Mouse (Mus musculus) layer of hippocampus, adult 9-10 months (tissue): ENCODE measurements at regions not wholly inside any gene's neighbourhood (a gene's known extent, or its start where the extent isn't known, plus 50 kb on each side); places are given as distances from the start of the nearest gene placed in this dataset.
A peak's percentile ranks its signal among the peaks of the same experiment; 100 is the strongest.

Source experiments
- DNase-seq: peaks from one replicate; pipeline ENCODE4 v3.0.0; 2022; ENCODE audit warnings: low spot score

DNA sequence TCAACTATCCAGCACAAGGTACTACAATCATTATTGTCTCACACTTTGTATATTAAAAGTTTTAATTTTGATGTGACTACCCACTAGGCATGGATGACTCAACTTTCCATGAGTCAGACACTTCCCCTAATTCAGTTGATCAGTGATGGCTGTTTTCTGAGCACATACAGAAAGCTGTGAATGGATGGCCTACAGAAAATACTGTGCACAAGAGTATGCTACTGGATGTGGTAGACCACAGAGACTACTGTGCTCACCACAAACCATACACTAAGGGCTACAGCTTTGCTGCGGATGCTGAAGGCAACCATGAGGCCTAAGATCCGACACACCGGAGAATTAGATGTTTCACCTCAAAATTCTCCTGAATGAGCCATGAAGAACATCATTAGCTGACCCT, 174.4 kb upstream of the March1 start:
- no peak for DNase-seq

DNA sequence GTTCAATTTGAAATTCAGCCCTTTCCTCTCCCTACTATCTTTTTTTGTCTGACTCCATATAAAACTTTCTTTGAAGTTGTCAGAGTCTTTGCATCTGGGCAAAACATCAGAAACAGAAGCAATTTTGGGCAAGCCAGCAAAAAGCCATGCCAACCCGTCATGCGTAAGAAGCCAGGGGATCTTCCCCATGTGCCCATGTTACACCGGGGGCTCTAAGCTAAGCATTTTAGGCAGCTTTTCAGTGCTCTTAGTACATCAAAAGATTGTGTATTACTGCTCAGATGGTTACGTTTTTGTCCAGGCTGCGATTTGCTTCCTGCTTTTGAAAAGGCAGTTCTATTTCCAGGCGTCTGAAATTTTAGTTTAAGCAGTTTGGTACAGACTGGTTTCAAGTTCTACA, 196.8 kb upstream of the March1 start:
- DNase-seq, result no peak

DNA sequence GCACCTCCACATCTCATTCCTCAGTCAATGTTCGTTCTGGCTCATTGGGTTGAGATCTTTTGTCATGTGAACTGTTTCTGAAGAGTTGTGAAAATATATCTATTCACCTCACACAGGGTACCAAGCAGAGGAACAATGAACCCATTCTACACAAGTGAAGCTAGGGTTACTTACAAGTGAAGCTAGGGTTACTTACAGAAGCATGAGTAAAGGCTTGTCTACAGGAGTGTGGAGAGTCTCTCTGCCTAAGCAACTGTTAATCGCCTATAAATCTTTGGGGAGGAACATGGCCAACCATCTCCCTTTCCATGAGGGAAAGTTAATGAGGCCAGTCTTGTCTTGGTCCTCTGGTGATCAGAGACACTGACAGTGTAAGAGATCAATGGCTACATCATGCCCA, 199.8 kb upstream of the March1 start:
- no peak for DNase-seq

DNA sequence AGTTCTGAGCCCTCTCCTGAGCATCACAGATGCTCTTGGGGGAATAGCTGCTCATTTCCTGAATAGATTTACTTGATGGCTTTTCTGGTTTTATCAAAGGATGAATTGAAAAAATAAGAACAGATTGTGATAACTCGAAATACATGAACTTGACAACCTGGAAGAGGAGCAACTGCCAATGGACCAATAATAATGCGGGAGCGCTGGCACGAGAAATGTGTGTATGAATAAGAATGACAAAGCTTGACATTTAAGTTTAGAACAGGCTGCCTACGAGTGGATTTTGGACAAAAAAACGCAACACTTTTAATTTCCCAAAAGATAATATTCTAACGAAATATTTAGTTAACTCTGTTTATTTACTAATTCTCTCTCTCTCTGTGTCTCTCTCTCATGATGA, 203.5 kb upstream of the March1 start:
- peak; percentile 8 for DNase-seq

DNA sequence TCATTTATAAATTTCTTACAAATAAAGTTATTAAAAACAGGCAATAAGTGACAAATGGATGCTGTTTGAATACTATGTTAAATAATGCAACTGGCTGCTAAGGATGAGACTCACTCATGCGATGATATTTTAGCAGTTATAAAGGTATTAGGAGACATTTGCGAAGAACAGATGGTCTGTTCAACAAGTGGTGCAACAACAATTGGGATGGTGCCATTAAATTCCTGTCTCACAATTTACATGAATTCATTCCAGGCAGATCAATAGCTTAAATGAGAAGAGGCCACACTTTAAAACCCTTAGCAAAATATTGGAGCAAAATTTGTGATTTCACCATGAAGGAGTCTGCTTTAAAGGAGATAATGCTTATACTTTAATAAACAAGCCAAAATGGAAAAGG, 205.4 kb upstream of the March1 start:
- peak; percentile 44 for DNase-seq

DNA sequence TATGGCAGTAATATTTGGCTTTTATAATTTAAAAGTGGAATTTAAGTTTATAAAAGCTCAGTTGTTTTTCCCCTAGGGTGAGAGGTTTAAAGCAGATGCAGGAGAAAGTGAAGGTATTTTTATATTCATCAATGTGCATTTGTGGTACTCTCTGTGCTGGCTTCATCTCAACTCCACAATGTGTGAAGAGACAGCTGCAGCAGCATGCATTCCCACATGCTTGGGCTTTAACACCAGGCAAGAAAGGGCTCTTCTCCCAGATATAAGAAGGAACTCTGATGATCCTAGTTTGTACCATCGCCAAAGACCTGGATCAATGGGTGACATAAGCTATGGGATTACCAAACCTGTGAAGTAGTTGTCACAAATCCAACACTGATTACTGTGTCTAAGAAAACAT, 221.9 kb upstream of the March1 start:
- DNase-seq, result no peak

DNA sequence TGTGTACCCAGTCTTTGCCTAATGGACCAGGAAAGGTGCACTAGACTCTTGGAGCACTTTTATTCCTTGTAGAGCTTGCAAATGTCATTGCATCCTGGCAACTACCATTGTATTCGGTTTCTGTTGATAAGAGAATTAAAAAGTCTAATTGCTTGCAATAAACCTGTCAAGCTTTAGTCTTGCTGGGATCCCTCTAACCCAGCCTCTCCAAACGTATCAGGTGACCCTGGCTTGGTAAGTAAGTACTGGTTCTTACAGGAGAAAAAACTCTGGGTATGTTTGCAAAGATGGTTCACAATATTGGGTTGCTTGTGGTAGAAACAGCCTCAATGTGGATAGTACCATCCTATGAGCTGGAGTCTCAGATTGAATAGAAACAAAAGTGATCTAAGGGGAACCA, 226.6 kb upstream of the BC030870 start:
- DNase-seq, result no peak

DNA sequence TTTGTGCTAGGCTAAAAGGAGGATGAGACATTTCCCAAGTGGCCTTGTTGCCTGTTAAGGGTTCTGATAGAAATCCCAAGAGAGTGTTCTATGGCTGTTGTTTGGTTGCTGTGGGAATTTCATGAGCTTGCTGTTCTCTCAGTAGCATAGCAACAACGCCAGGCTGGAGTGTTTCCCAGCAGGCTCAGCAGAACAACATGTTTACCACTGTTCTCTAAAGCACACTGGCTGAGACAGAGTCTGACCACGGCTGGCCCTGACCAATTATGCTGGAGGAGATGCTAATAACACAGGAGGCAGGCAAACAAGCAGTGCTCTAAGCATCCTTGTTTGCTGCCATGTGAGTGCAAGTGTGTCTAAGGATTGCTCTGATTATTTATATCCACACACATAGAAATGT, 220.0 kb upstream of the BC030870 start:
- peak; percentile 12 for DNase-seq

DNA sequence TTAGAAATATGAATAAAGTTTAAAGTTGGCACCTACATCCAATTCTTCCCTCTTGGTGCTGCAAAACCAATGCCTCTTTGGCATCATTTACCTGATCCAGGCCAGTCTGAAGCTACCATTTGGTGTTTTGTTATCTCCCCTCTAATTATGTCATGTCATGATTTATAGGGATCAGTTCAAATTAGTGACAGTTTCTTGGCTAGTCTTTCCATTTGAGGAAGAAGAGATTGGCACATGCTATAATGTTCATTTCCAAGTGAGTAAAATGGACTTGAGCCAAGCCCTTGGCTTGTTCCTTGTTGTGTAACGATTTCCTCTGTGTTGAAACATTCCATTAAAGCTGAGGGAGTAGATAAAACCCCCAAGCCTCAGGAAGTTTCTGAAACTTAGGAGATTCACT, 201.8 kb upstream of the BC030870 start:
- no peak for DNase-seq

DNA sequence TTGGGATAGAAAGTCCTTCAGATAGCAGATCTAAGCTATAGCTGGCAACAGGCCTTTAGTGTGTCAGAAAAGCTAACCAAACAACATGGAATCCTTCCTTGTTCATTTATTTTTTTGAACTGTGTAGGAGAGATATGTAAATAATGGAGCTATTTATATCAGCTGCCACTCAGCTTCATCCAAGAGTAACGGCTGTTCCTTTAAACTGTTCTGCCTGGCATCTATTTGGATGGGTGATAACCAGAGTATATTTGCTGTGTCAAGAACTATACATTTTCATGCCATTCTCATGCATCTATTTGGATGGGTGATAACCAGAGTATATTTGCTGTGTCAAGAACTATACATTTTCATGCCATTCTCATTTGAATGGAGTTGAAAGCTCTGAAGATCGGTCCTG, 159.3 kb upstream of the BC030870 start:
- DNase-seq, result no peak

DNA sequence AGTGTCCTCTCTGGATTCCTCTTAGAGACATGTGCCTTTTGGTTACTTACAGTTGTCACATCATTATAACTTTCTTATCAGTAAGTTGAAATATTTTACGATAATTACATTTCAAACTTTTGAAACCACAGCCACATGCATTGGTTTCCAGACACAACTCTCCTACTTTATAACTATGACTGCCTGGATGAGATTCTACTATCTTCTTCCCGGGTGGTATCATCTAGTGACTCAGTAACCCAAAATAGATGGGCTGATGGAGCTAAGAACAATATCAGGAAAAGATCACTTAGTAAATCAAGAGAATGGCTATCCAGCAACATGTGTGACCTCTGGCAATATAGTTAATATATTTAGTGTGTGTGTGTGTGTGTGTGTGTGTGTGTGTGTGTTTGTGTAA, 151.0 kb upstream of the BC030870 start:
- no peak for DNase-seq
